In the genomic region with DNA sequence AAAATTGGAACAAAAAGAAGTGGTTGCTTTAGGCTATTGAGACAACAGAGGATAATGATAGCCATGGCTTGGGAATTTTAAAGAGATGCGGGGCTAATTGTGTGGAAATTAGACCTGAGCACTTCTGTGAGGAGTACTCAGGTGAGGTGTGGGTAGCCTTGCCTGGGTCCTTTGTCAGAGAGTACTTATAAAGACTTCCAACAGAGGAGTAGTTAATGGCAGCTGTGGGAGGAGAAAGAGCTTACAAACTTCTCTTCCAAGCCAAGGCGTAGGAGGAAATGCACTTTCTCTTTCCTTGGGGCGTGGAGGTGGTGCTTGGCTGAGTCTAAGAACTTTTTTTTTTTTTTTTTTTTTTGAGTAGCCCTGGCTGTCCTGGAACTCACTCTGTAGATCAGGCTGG, we compare ENCODE assay signal across 25 mouse cellular contexts. TPM values are rescaled to one million over a fixed set of nuclear protein-coding genes. Genes with fewer than 3 reads are reported as not detected.
DNase-seq lines count a peak whose midpoint lies in the region; ATAC-seq and TF ChIP-seq lines count a peak whose summit lies in the region.
"Had no signal": no experiment of that assay in that cellular context is flagged by ENCODE, and none has a peak within 500 bp of the region (broad histone marks: within the 10 kb centered on the region; RNA-seq: fewer than 3 reads in every experiment).

No protein-coding gene starts in this region.

- peak; percentile 84 for DNase-seq in heart, adult 11 months
- no peak for DNase-seq in heart, postnatal 36 days
- peak; percentile 70 for DNase-seq in ES-E14 (ENCODE audit: low read depth, low spot score)
- peak; percentile 79 for DNase-seq in brain, adult 2 months (ENCODE audit: low read depth, low spot score)
- DNase-seq in telencephalon, adult 2 months (ENCODE audit: low read depth, low spot score): peak; percentile 53
- DNase-seq in liver, embryonic 11.5 days (ENCODE audit: low spot score): no peak
- DNase-seq: adrenal gland, adult 2 months; adrenal gland, postnatal 14 days; B cell, adult 2 months; cerebellum, adult 11-12 months; cerebellum, adult 8-10 months; cerebellum, postnatal 14 days; forebrain, postnatal 0 days; gastrocnemius, postnatal 10 days; gastrocnemius, postnatal 36 days; heart, adult 18-20 months; heart, postnatal 10 days; heart, postnatal 4 days had no signal

- H3K4me1 ChIP-seq in ES-E14 (ENCODE audit: control insufficient read depth in 2 of 2, insufficient read depth in 2 of 2, low read length in 2 of 2, poor library complexity in 1 of 2): peaks cover 2 to 3% of the 10 kb centered on the region in 2 experiments; a peak in 1 of 4 replicates
- no peaks in the 10 kb centered on the region for H3K4me1 ChIP-seq in liver, embryonic 11.5 days (replicated peaks; ENCODE audit: control insufficient read depth, insufficient read depth, low read length)
- no peaks in the 10 kb centered on the region for H3K4me1 ChIP-seq in hindbrain, embryonic 16.5 days (ENCODE audit: control insufficient read depth, insufficient read depth, low read depth, low read length)
- H3K4me1 ChIP-seq: heart, embryonic 12.5 days; heart, embryonic 15.5 days had no signal

- H3K9ac ChIP-seq in ES-E14 (ENCODE audit: insufficient read depth, low read depth, low read length, poor library complexity, severe bottlenecking): no peak overlapping the region
- H3K9ac ChIP-seq in liver, embryonic 11.5 days (ENCODE audit: low read depth, low read length): no peak overlapping the region
- H3K9ac ChIP-seq in hindbrain, embryonic 16.5 days (ENCODE audit: low read depth, low read length): no peak overlapping the region
- H3K9ac ChIP-seq: forebrain, postnatal 0 days; heart, embryonic 12.5 days; heart, embryonic 15.5 days; hindbrain, embryonic 14.5 days had no signal

- no peak overlapping the region for H3K27ac ChIP-seq in ES-E14 (ENCODE audit: insufficient read depth, low read depth, low read length, poor library complexity, severe bottlenecking)
- H3K27ac ChIP-seq in liver, embryonic 11.5 days (ENCODE audit: low read depth, low read length): no peak overlapping the region
- no peak overlapping the region for H3K27ac ChIP-seq in hindbrain, embryonic 16.5 days (ENCODE audit: low read depth, low read length)
- H3K27ac ChIP-seq: heart, embryonic 15.5 days; hindbrain, embryonic 14.5 days had no signal

- 72% methylated on average over 3 of the region's 3 CpGs for WGBS in liver, embryonic 11.5 days
- WGBS in hindbrain, embryonic 16.5 days: 91% methylated on average over 3 of the region's 3 CpGs

- intact Hi-C loops in heart, postnatal 36 days (cut with DNase I): no loop called here

- H3K9me3 ChIP-seq in ES-E14 (ENCODE audit: control insufficient read depth, insufficient read depth, low read depth, low read length): no peaks in the 10 kb centered on the region
- H3K9me3 ChIP-seq in liver, embryonic 11.5 days (ENCODE audit: control insufficient read depth, low read length): no peaks in the 10 kb centered on the region
- no peaks in the 10 kb centered on the region for H3K9me3 ChIP-seq in hindbrain, embryonic 16.5 days (ENCODE audit: control insufficient read depth, low read length)
- H3K9me3 ChIP-seq: heart, embryonic 15.5 days had no signal

- ATAC-seq in liver, embryonic 11.5 days (replicated peaks; ENCODE audit: low FRiP score): no peak
- ATAC-seq in hindbrain, embryonic 16.5 days: no peak
- ATAC-seq: forebrain, embryonic 14.5 days; forebrain, postnatal 0 days; intestine, postnatal 0 days had no signal

- H3K36me3 ChIP-seq in ES-E14 (ENCODE audit: control insufficient read depth, insufficient read depth, low read length, poor library complexity, severe bottlenecking): no peaks in the 10 kb centered on the region
- H3K36me3 ChIP-seq in liver, embryonic 11.5 days (ENCODE audit: control insufficient read depth, insufficient read depth, low read length): no peaks in the 10 kb centered on the region
- H3K36me3 ChIP-seq in hindbrain, embryonic 16.5 days (ENCODE audit: control insufficient read depth, insufficient read depth, low read length): no peaks in the 10 kb centered on the region
- H3K36me3 ChIP-seq: heart, embryonic 12.5 days; heart, embryonic 15.5 days had no signal

- H3K27me3 ChIP-seq in liver, embryonic 11.5 days (replicated peaks; ENCODE audit: control insufficient read depth, insufficient read depth, low read length): no peaks in the 10 kb centered on the region
- no peaks in the 10 kb centered on the region for H3K27me3 ChIP-seq in hindbrain, embryonic 16.5 days (replicated peaks; ENCODE audit: control insufficient read depth, insufficient read depth, low read length)
- H3K27me3 ChIP-seq: CH12.LX; heart, embryonic 12.5 days; heart, embryonic 15.5 days had no signal

- in situ Hi-C loops in ES-E14 (cut with MboI; ENCODE audit: low sequenced_read_pairs in 2 of 2, unreplicated experiment in 2 of 2): no loop called here

- no peak overlapping the region for H3K4me2 ChIP-seq in liver, embryonic 11.5 days
- no peak overlapping the region for H3K4me2 ChIP-seq in hindbrain, embryonic 16.5 days (ENCODE audit: low read length)
- H3K4me2 ChIP-seq: heart, embryonic 12.5 days; heart, embryonic 15.5 days; hindbrain, embryonic 14.5 days had no signal

- no peak overlapping the region for H3K4me3 ChIP-seq in ES-E14 (ENCODE audit: insufficient read depth in 1 of 2, low read depth in 1 of 2, low read length in 2 of 2, poor library complexity in 1 of 2, severe bottlenecking in 1 of 2)
- H3K4me3 ChIP-seq in liver, embryonic 11.5 days (ENCODE audit: low read depth, low read length): no peak overlapping the region
- H3K4me3 ChIP-seq in hindbrain, embryonic 16.5 days (ENCODE audit: low read length): no peak overlapping the region
- H3K4me3 ChIP-seq: heart, embryonic 12.5 days; heart, embryonic 15.5 days had no signal

TF ChIP-seq in ES-E14, 5 proteins besides CTCF, POLR2A, EP300 and RAD21:
- TF ChIP-seq CHD2 (IDR thresholded peaks at IDR 0.05; ENCODE audit: low read depth, low read length) (no peak), MAFK (IDR thresholded peaks at IDR 0.05; ENCODE audit: insufficient read depth, low read depth, low read length) (no peak), ZNF384 (IDR thresholded peaks at IDR 0.05; ENCODE audit: low read depth, low read length) (peak; percentile 92), ZC3H11A (IDR thresholded peaks at IDR 0.05; ENCODE audit: borderline replicate concordance, low read depth, low read length) (no peak)

RNA-seq across cellular contexts. Expression of gene Fam13c, which starts 6.9 kb away (rescaled TPM):
- total RNA-seq in heart, postnatal 36 days (2021): 1 to 10 TPM; 4.9 to 6.3 TPM
- total RNA-seq in ES-E14 (2012; rRNA removed): 4.0 and 4.4 TPM in 2 replicates
- polyA plus RNA-seq in liver, embryonic 11.5 days (2014; fragmentation: Nextera tagmentation; extraction: Ambion mirVana): 1.8 TPM in 2 replicates
- 24.7 and 25.5 TPM in 2 replicates for polyA plus RNA-seq in hindbrain, embryonic 16.5 days (2015; fragmentation: Nextera tagmentation; extraction: Ambion mirVana)
- total RNA-seq: CH12.LX had no signal

Comparison
In these comparisons a context has a peak if more than half of its experiments do, and no peak if none do; other contexts are left out.
1. DNase-seq: peak in heart, adult 11 months (single experiment), ES-E14 (single experiment), brain, adult 2 months (single experiment) and telencephalon, adult 2 months (single experiment); none in heart, postnatal 36 days (0 of 2) and liver, embryonic 11.5 days (single experiment).